Mouse (Mus musculus): ENCODE results near the gene Catsper4. TPM values are rescaled to one million over a fixed set of nuclear protein-coding genes. Genes with fewer than 3 reads are reported as not detected.

Catsper4 gene
- total RNA-seq (2023): not detected in 2 replicates

GRCm38 (mm10) chr4:134227194-134227593 is at the start of gene Catsper4:
Catsper4 (minus strand) TSS chr4:134227383.

GRCm38 (mm10) chr4:134253722-134254324 is 26.6 kb upstream of the Catsper4 start, which contains the start of gene Grrp1:
Grrp1 (minus strand) TSS chr4:134254106.

GRCm38 (mm10) chr4:134246719-134247258 is 19.6 kb upstream of the Catsper4 start, which contains the start of gene Gm30191:
Gm30191 (plus strand) TSS chr4:134246935.

GRCm38 (mm10) chr4:134245148-134245843 is 18.1 kb upstream of the Catsper4 start, which contains the start of gene Zfp593:
Zfp593 (minus strand) TSS chr4:134245592.

GRCm38 (mm10) chr4:134243516-134244250 is 16.5 kb upstream of the Catsper4 start, which contains the start of gene E130218I03Rik:
E130218I03Rik (plus strand) TSS chr4:134243662.

GRCm38 (mm10) chr4:134238279-134238651 is 11.1 kb upstream of the Catsper4 start, which contains the start of gene Cnksr1:
Cnksr1 (minus strand) TSS chr4:134238399.

GRCm38 (mm10) chr4:134202904-134203303 is 24.3 kb downstream of the Catsper4 start, which contains the start of gene Gm7534:
Gm7534 (minus strand) TSS chr4:134203004.

Other genes starting within 250 kb of the Catsper4 start
- gene Dhdds, start 226.5 kb downstream of the Catsper4 start, total RNA-seq (2023): 55.6 and 75.5 TPM in 2 replicates
- 51.1 and 63.5 TPM in 2 replicates for gene Lin28a, start 208.5 kb downstream of the Catsper4 start, total RNA-seq (2023)
- gene Zfp683, start 173.5 kb downstream of the Catsper4 start, total RNA-seq (2023): not detected in 2 replicates
- 0.69 and 2.8 TPM in 2 replicates for gene Crybg2, start 166.6 kb downstream of the Catsper4 start, total RNA-seq (2023)
- gene Cd52, start 132.3 kb downstream of the Catsper4 start, total RNA-seq (2023): 1,176 and 1,704 TPM in 2 replicates
- gene Ubxn11, start 124.8 kb downstream of the Catsper4 start, total RNA-seq (2023): 10.6 and 11.1 TPM in 2 replicates
- gene Sh3bgrl3, start 98.6 kb downstream of the Catsper4 start, total RNA-seq (2023): 858 and 1,045 TPM in 2 replicates
- gene Cep85, start 40.3 kb downstream of the Catsper4 start, total RNA-seq (2023): 11.3 and 11.6 TPM in 2 replicates
- gene Gm7534, start 24.4 kb downstream of the Catsper4 start, total RNA-seq (2023): not detected in 2 replicates
- not detected in 2 replicates for gene Cnksr1, start 11.0 kb upstream of the Catsper4 start, total RNA-seq (2023)
- not detected in 2 replicates for gene E130218I03Rik, start 16.3 kb upstream of the Catsper4 start, total RNA-seq (2023)
- 3.5 and 3.6 TPM in 2 replicates for gene Zfp593, start 18.2 kb upstream of the Catsper4 start, total RNA-seq (2023)
- not detected in 2 replicates for gene Gm30191, start 19.6 kb upstream of the Catsper4 start, total RNA-seq (2023)
- gene Grrp1, start 26.7 kb upstream of the Catsper4 start, total RNA-seq (2023): not detected in 2 replicates
- gene Pdik1l, start 60.5 kb upstream of the Catsper4 start, total RNA-seq (2023): 9.7 and 11.7 TPM in 2 replicates
- not detected in 2 replicates for gene Trim63, start 87.7 kb upstream of the Catsper4 start, total RNA-seq (2023)
- gene Slc30a2, start 115.8 kb upstream of the Catsper4 start, total RNA-seq (2023): not detected in 2 replicates
- not detected in 2 replicates for gene Extl1, start 156.5 kb upstream of the Catsper4 start, total RNA-seq (2023)
- gene Pafah2, start 168.9 kb upstream of the Catsper4 start, total RNA-seq (2023): 16.5 and 22.8 TPM in 2 replicates
- gene Stmn1, start 240.9 kb upstream of the Catsper4 start, total RNA-seq (2023): 167 and 169 TPM in 2 replicates